Mouse (Mus musculus) hindbrain, embryonic 11.5 days (tissue): Measurements from ENCODE around the gene Acp7. TPM values are rescaled to one million over a fixed set of nuclear protein-coding genes. Genes with fewer than 3 reads are reported as not detected.

Experiments
- ATAC-seq: fragments of 200-750 bp; cut with Nextera tagmentation; 2 replicates; pipeline ENCODE4 v1.8.0; 2017; ENCODE audit warnings: mild to moderate bottlenecking, moderate TSS enrichment, moderate library complexity; ENCODE audit not compliant: low FRiP score
- DNase-seq: peaks from one replicate; pipeline ENCODE4 v3.0.0-alpha.2; 2015; ENCODE audit warnings: low spot score
- H3K27ac ChIP-seq: fragments of 300-500 bp; sonication (generic); 2 replicates; pipeline ENCODE4 v1.5.1; 2014; ENCODE audit warnings: mild to moderate bottlenecking, low read depth, low read length
- H3K27me3 ChIP-seq: fragments of 300-500 bp; sonication (generic); 2 replicates; pipeline ENCODE4 v1.6.1; 2014; ENCODE audit warnings: mild to moderate bottlenecking, low read length, moderate library complexity, mixed read lengths; ENCODE audit not compliant: control insufficient read depth, insufficient read depth
- H3K36me3 ChIP-seq: fragments of 300-500 bp; sonication (generic); 2 replicates; pipeline ENCODE4 v1.6.1; 2014; ENCODE audit warnings: mild to moderate bottlenecking, low read length, moderate library complexity, mixed read lengths; ENCODE audit not compliant: control insufficient read depth, insufficient read depth
- H3K4me1 ChIP-seq: fragments of 300-500 bp; sonication (generic); replicated peaks from 2 replicates; pipeline ENCODE4 v1.6.1; 2014; ENCODE audit warnings: low read length, mixed read lengths; ENCODE audit not compliant: control insufficient read depth, insufficient read depth
- H3K4me2 ChIP-seq: fragments of 300-500 bp; sonication (generic); replicated peaks from 2 replicates; pipeline ENCODE4 v1.6.1; 2014; ENCODE audit warnings: mild to moderate bottlenecking, low read depth, low read length
- H3K4me3 ChIP-seq: fragments of 300-500 bp; sonication (generic); 2 replicates; pipeline ENCODE4 v1.5.1; 2014; ENCODE audit warnings: low read depth, low read length
- H3K9ac ChIP-seq: fragments of 300-500 bp; sonication (generic); 2 replicates; pipeline ENCODE4 v1.6.1; 2014; ENCODE audit warnings: low read depth, low read length
- H3K9me3 ChIP-seq: fragments of 300-500 bp; sonication (generic); 2 replicates; pipeline ENCODE4 v1.6.1; 2016; ENCODE audit warnings: low read length; ENCODE audit not compliant: control insufficient read depth
- WGBS: fragments of 180-500 bp; shearing (Covaris S2); extraction: QIAGEN DNeasy Blood & Tissue Kit; methylation state at CpG from one replicate; pipeline ENCODE4 v1.1.7; 2014; 5-methylcytosine and 5-hydroxymethylcytosine counted together
- polyA plus RNA-seq: library from polyadenylated mRNA; unstranded; fragments of >200 nt; fragmentation: Nextera tagmentation; extraction: Ambion mirVana; gene quantifications from 2 replicates; pipeline ENCODE4 v1.2.1, GENCODE M21; 2014

Gene Acp7
- polyA plus RNA-seq, 1 experiment from 2014 or later = not detected

DNA sequence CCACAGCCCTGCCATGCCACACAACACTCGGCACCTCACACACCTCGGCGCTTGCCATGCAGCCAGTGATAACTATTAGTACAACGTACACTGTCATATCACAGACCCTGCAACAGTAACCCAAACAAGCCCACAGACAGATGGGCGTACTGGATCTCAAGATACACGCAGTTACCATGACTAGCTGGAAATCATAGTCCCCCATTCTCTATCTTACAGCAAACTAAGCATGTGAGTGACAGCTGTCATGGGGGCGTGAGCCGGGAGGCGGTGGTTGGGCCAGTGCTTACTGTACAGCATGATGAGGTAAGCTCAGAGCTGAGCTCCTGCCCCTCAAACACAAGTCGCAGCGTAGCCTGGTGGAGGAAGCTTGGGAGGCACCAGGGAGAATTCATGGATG is 55.5 kb downstream of the Acp7 start:
- ATAC-seq = no peak
- Histone ChIP-seq H3K27me3 (no peaks in the 10 kb centered on the region), H3K4me2 (no peak overlapping the region), H3K36me3 (no peaks in the 10 kb centered on the region), H3K27ac (no peak overlapping the region), H3K4me1 (no peaks in the 10 kb centered on the region), H3K9ac (no peak overlapping the region), H3K9me3 (no peaks in the 10 kb centered on the region), H3K4me3 (no peak overlapping the region)
- DNase-seq = no peak
- WGBS = 92% methylated on average over 11 of the region's 11 CpGs

- H3K9ac ChIP-seq = no peak overlapping the region
- H3K27ac ChIP-seq = no peak overlapping the region
- H3K9me3 ChIP-seq = no peaks in the 10 kb centered on the region
- no peak overlapping the region for H3K4me2 ChIP-seq
- H3K4me1 ChIP-seq = no peaks in the 10 kb centered on the region
- H3K4me3 ChIP-seq = no peak overlapping the region
- ATAC-seq = no peak
- no peaks in the 10 kb centered on the region for H3K36me3 ChIP-seq
- no peaks in the 10 kb centered on the region for H3K27me3 ChIP-seq
- DNase-seq = no peak
- 98% methylated on average over 3 of the region's 3 CpGs for WGBS
Measured at GRCm38 (mm10) chr7:28573236-28573635, 57.9 kb downstream of the Acp7 start.

GRCm38 (mm10) chr7:28572689-28573088 is 58.4 kb downstream of the Acp7 start:
- DNase-seq (no peak), ATAC-seq (no peak)
- no peak overlapping the region for H3K9ac ChIP-seq
- 0 out of 2 replicates have a peak, but pooled peaks cover 5% of the 10 kb centered on the region for H3K36me3 ChIP-seq
- no peak overlapping the region for H3K4me3 ChIP-seq
- no peaks in the 10 kb centered on the region for H3K9me3 ChIP-seq
- no peak overlapping the region for H3K4me2 ChIP-seq
- 86% methylated on average over 5 of the region's 5 CpGs for WGBS
- H3K4me1 ChIP-seq = no peaks in the 10 kb centered on the region
- no peak overlapping the region for H3K27ac ChIP-seq
- H3K27me3 ChIP-seq = no peaks in the 10 kb centered on the region

DNA sequence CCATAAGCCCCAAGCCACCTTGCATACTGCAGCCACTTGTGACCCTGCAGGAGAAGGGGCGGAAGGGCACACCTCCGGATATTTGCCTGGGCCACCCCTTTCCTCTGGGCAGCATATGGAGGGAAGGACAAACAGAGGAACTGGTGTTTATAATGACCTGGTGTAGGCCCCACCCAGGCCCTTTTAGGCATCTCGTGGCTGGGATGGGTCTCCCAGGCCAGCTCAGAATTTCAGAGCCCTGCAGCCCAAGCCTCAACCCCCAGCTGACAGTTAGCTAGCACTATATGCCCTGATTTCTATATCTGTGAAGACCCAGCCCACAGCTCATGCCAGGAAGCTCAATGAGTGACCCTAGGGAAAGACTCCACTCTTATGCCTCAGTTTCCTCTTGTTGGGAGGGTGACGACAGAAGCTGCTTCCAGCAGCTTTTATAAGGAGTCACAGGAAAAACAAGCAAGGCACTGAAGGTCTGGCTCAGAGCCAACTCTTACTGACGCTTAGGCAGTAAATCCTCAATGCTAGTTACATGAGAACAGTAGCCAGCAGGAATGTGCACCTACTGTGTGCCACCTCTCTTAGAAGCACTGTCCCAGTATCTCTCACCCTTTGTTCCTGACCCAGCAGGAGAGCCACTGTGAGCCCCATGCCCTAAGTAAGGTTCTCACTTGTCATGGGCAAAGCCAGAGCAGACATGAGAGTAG is 60.0 kb downstream of the Acp7 start:
- H3K36me3 ChIP-seq = 0 out of 2 replicates have a peak, but pooled peaks cover 7% of the 10 kb centered on the region
- DNase-seq (no peak), ATAC-seq (no peak)
- no peak overlapping the region for H3K27ac ChIP-seq
- no peaks in the 10 kb centered on the region for H3K4me1 ChIP-seq
- no peak overlapping the region for H3K4me2 ChIP-seq
- H3K9ac ChIP-seq = 0 out of 2 replicates have a peak overlapping the region, but pooled peaks have one; percentile 23
- WGBS = 60% methylated on average over 5 of the region's 5 CpGs
- H3K9me3 ChIP-seq = no peaks in the 10 kb centered on the region
- no peak overlapping the region for H3K4me3 ChIP-seq
- no peaks in the 10 kb centered on the region for H3K27me3 ChIP-seq

DNA sequence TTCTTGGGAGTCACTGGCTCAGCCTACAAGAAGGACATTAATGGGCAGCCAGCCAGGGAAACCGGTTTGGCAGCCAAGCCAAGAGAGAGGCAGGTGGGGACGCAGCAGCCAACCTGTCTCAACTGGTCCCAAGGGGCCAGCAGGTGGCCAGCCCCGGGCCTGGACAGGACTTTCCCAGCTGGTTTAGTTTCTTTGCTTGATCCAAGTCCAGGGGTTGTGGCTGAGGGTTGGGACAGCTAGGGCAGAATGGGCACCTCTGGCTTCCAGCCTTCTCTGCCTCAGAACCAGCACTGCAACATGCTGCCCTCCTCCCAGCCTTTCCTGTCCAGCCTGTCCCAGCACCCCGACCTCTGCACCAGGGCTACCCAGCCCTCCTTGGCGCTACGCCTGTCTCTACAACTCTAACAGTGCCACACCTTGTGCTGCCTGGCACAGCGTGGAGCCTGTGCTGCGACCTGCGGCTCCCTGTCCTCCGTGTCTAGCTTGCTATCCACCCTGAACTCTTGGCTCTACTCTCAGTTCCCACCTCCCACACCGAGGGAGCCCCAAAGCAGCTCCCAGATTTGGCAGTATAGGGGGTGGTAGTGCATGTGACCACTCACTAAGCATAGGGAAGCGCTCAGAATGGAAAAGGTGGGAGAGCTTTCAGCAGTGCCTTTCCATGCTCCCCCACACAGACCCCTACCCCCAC is 60.7 kb downstream of the Acp7 start:
- 73% methylated on average over 12 of the region's 12 CpGs for WGBS
- ATAC-seq (no peak), DNase-seq (no peak)
- H3K36me3 ChIP-seq = 0 out of 2 replicates have a peak, but pooled peaks cover 7% of the 10 kb centered on the region
- no peak overlapping the region for H3K9ac ChIP-seq
- H3K4me2 ChIP-seq = no peak overlapping the region
- no peak overlapping the region for H3K4me3 ChIP-seq
- no peaks in the 10 kb centered on the region for H3K4me1 ChIP-seq
- H3K9me3 ChIP-seq = no peaks in the 10 kb centered on the region
- H3K27ac ChIP-seq = no peak overlapping the region
- no peaks in the 10 kb centered on the region for H3K27me3 ChIP-seq

GRCm38 (mm10) chr7:28568253-28568652 is 62.9 kb downstream of the Acp7 start:
- peak; percentile 80 for DNase-seq
- Histone ChIP-seq H3K4me2 (no peak overlapping the region), H3K4me1 (no peaks in the 10 kb centered on the region), H3K4me3 (no peak overlapping the region), H3K9me3 (no peaks in the 10 kb centered on the region), H3K27ac (no peak overlapping the region), H3K36me3 (0 out of 2 replicates have a peak, but pooled peaks cover 7% of the 10 kb centered on the region), H3K9ac (no peak overlapping the region), H3K27me3 (no peaks in the 10 kb centered on the region)
- peak; percentile 27; the same call in 1 of the 2 replicates for ATAC-seq

GRCm38 (mm10) chr7:28567539-28567938 is 63.6 kb downstream of the Acp7 start:
- ATAC-seq = no peak
- no peak overlapping the region for H3K4me3 ChIP-seq
- H3K9ac ChIP-seq = no peak overlapping the region
- 0 out of 2 replicates have a peak, but pooled peaks cover 7% of the 10 kb centered on the region for H3K36me3 ChIP-seq
- no peak overlapping the region for H3K27ac ChIP-seq
- no peak for DNase-seq
- no peaks in the 10 kb centered on the region for H3K9me3 ChIP-seq
- H3K4me1 ChIP-seq = no peaks in the 10 kb centered on the region
- H3K4me2 ChIP-seq = no peak overlapping the region
- 86% methylated on average over 4 of the region's 4 CpGs for WGBS
- H3K27me3 ChIP-seq = no peaks in the 10 kb centered on the region

- Histone ChIP-seq H3K4me3 (no peak overlapping the region), H3K36me3 (0 out of 2 replicates have a peak, but pooled peaks cover 7% of the 10 kb centered on the region)
- no peak for ATAC-seq
Measured at GRCm38 (mm10) chr7:28565407-28565806, 65.7 kb downstream of the Acp7 start.

GRCm38 (mm10) chr7:28562951-28563350 is 68.2 kb downstream of the Acp7 start:
- H3K4me1 ChIP-seq = no peaks in the 10 kb centered on the region
- peaks cover 7% of the 10 kb centered on the region; the same call in 1 of the 2 replicates for H3K36me3 ChIP-seq
- H3K9ac ChIP-seq = no peak overlapping the region
- H3K9me3 ChIP-seq = no peaks in the 10 kb centered on the region
- 93% methylated on average over 13 of the region's 13 CpGs for WGBS
- H3K27me3 ChIP-seq = no peaks in the 10 kb centered on the region
- ATAC-seq = no peak
- H3K27ac ChIP-seq = no peak overlapping the region
- no peak overlapping the region for H3K4me2 ChIP-seq
- H3K4me3 ChIP-seq = no peak overlapping the region
- DNase-seq = no peak

More at GRCm38 (mm10) chr7:28565407-28565806, 65.7 kb downstream of the Acp7 start:
- Histone ChIP-seq H3K4me2 (no peak overlapping the region), H3K9me3 (no peaks in the 10 kb centered on the region), H3K27ac (no peak overlapping the region), H3K9ac (no peak overlapping the region), H3K4me1 (no peaks in the 10 kb centered on the region), H3K27me3 (no peaks in the 10 kb centered on the region)
- WGBS = 88% methylated on average over 5 of the region's 5 CpGs
- DNase-seq = no peak
